Mouse (Mus musculus) CH12F3 (cell line): ENCODE measurements at regions not wholly inside any gene's neighbourhood (a gene's known extent, or its start where the extent isn't known, plus 50 kb on each side); places are given as distances from the start of the nearest gene placed in this dataset.
"Not testable (repeated sequence)": the region's sequence is repeated elsewhere in the genome, so short reads cannot be mapped to it uniquely, and the experiment has no call there.

Source experiments
- in situ Hi-C: fragments of 300-500 bp; cut with MboI; formaldehyde crosslinking; loops from 2 replicates; pipeline ENCODE4 v1.14.3; 2020; ENCODE audit warnings: low sequenced_read_pairs

GRCm38 (mm10) chr2:129949786-129950185 is 62.4 kb upstream of the Tgm3 start:
- in situ Hi-C loops: not testable (repeated sequence)

GRCm38 (mm10) chr2:129952486-129952885 is 59.7 kb upstream of the Tgm3 start:
- in situ Hi-C loops: no loop called here

DNA sequence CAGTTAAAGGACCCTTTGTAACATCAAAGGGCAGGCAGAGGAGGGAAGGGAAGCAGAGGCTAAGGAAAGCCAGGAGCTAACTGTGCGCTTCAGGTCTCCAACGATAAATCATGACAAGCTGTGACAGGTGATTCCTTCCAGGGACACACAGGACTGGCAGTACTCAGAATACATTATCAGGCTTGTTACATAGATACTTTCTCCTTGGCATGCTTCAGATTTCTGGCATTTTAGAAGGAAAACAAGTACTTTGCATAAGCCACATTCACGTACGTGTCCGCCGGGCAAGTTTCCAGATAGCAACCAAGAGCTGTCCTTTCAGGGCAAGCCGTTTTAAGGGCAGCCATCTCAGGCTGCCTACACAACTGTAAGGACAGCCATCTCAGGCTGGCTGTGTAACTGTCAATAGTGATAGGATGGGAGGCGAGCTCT is 56.9 kb upstream of the Tgm3 start:
- in situ Hi-C loops: no loop called here

DNA sequence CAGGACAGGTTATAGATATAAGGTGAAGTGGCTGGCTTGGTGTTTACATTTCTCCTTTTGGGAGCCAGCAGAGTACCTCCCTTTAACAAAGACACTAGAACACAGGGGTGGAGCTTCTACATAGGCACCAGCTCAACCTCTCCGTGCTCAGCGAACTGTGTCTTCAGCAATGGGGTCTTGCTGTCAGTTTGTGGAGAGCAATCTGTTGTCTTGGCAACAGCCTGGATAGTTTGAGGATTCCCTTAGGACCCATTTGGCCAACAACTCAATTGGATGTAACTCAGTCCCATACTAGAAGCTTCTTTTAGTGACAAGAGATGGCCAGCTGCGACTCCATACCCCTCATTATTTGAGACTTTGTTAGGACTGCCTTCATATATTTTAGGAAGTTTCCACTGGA is 54.0 kb upstream of the Tgm3 start:
- in situ Hi-C loops: no loop called here

GRCm38 (mm10) chr2:129960364-129960763 is 51.8 kb upstream of the Tgm3 start:
- in situ Hi-C loops: no loop called here

DNA sequence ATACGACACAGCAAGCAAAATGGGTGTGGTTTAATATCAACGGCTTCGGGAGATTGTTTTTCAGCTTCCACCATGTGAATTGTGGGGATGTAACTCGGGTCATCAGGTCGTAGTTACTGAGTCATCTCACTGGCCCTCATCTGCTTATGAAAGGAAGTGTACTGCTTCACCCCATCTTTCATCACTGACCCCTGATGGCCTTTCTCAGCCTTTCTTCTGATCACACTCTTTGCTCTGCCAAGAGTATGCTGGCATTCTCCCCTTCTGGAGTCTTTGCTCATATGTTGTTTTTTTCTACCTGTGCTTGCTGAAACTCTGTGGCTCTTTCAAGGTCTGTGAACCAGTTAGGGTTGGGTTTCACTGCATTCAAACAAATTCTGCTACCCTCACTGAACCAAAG is 50.6 kb upstream of the Tgm3 start:
- in situ Hi-C loops: no loop called here
